Mouse (Mus musculus) leukemia stem cell, adult 10-12 weeks (primary cell): Measurements from ENCODE around the gene Nrip1. TPM values are rescaled to one million over a fixed set of nuclear protein-coding genes. Genes with fewer than 3 reads are reported as not detected.

ENCODE experiments used
- polyA plus RNA-seq: library from polyadenylated mRNA; stranded (reverse); fragments of >175 nt; gene quantifications from 2 replicates; pipeline ENCODE4 v1.2.3, GENCODE M21; 2012; ENCODE audit warnings: low replicate concordance

Gene Nrip1
- polyA plus RNA-seq: 11.8 and 20.1 TPM in 2 replicates

GRCm38 (mm10) chr16:76373671-76374091 lies at the start of gene Nrip1:
Gene Nrip1 (minus strand): TSS chr16:76373827.

